Mouse (Mus musculus) embryonic fibroblast, embryonic 13.5 days (primary cell): Measurements from ENCODE around the gene Rptor. TPM values are rescaled to one million over a fixed set of nuclear protein-coding genes. Genes with fewer than 3 reads are reported as not detected.

Experiments used
- H3K27ac ChIP-seq: 2 replicates; pipeline ENCODE4 v1.5.1; 2012; ENCODE audit warnings: low read length, control low read depth, inconsistent platforms; ENCODE audit not compliant: insufficient read depth
- H3K4me1 ChIP-seq: 2 replicates; pipeline ENCODE4 v1.6.1; 2011; ENCODE audit warnings: low read length; ENCODE audit not compliant: control insufficient read depth, insufficient read depth
- H3K4me3 ChIP-seq: 2 replicates; pipeline ENCODE4 v1.5.1; 2011; ENCODE audit warnings: mild to moderate bottlenecking, control low read depth, low read length; ENCODE audit not compliant: insufficient read depth
- CTCF ChIP-seq: IDR thresholded peaks from 2 replicates; pipeline ENCODE4 v1.5.1; 2011; ENCODE audit warnings: mild to moderate bottlenecking, control low read depth, low read length, moderate library complexity, borderline replicate concordance; ENCODE audit not compliant: insufficient read depth
- POLR2A ChIP-seq: IDR thresholded peaks from 2 replicates; pipeline ENCODE4 v1.6.1; 2011; ENCODE audit warnings: low read depth, mild to moderate bottlenecking, control low read depth, low read length, moderate library complexity
- polyA plus RNA-seq: library from polyadenylated mRNA; stranded (reverse); fragments of >200 nt; gene quantifications from 2 replicates; pipeline ENCODE4 v1.2.4, GENCODE M21; 2011; ENCODE audit warnings: low read depth; ENCODE audit not compliant: missing spikeins, insufficient read length

The Rptor gene
- polyA plus RNA-seq, 1 experiment: 31.7 TPM

DNA sequence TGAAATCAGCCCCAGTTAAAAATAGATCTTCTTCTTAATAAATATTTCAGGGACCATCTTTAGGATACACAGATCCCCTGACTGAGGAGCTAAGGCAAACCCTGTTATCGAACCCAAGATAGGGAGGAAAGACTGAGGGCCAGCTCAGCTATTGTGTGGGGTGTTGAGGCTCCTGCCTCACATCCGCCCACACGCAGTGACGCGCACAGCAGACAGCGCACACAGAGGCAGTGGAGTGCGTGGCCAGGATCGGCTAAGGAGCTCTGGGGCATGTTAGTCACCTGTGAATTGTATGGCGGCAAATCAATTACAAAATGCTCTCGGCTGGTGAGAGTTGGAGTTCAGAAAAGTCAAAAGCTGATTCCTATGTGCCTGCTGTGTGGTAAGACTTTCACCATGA is 37.0 kb upstream of the Rptor start:
- H3K4me3 ChIP-seq: no peak overlapping the region
- no peaks in the 10 kb centered on the region for H3K4me1 ChIP-seq
- TF ChIP-seq CTCF (no peak), POLR2A (no peak)

GRCm38 (mm10) chr11:119566188-119566587 is 36.5 kb upstream of the Rptor start:
- no peaks in the 10 kb centered on the region for H3K4me1 ChIP-seq
- H3K4me3 ChIP-seq: no peak overlapping the region
- H3K27ac ChIP-seq: no peak overlapping the region
- no peak for TF ChIP-seq CTCF
- no peak for TF ChIP-seq POLR2A

More for the DNA sequence above, 37.0 kb upstream of the Rptor start:
- H3K27ac ChIP-seq: no peak overlapping the region

DNA sequence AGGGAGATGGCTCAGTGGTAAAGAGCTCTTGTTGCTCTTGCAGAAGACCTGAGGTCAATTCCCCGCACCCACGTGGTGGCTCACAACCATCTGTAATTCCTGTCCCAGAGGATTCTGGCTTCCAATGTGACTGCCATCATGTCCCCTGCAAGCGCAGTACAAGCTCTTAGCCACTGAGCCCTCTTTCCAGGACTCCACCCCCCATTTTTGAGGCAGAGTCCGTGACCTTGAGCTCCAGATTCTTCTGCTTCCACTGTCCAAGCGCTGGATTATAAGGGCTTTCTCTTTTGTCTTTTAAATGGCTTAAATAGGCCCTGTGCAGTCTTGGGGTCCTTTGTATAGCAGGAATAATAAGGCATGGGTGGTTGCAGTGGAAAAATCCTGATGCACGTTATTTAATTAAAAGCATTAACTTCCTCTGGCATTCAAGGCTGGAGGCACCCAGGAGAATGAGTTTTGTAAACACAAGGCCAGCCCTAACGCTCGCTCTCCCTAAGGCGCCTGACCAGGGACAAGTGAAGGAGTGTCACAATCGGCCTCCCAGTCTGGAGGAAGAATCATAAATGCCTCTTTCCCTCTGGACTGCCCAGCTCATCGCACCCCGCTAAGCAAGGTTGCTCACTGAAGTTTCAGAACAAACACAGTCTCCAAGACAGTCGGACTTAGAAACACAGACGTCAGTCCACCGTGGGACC is 30.2 kb upstream of the Rptor start:
- H3K4me1 ChIP-seq: 0 out of 2 replicates have a peak, but pooled peaks cover 2% of the 10 kb centered on the region
- H3K27ac ChIP-seq: no peak overlapping the region
- no peak overlapping the region for H3K4me3 ChIP-seq
- TF ChIP-seq CTCF: no peak
- TF ChIP-seq POLR2A: no peak

GRCm38 (mm10) chr11:119576855-119577254 is 25.9 kb upstream of the Rptor start:
- no peak overlapping the region for H3K27ac ChIP-seq
- no peak overlapping the region for H3K4me3 ChIP-seq
- TF ChIP-seq CTCF (no peak), POLR2A (no peak)
- H3K4me1 ChIP-seq: peaks cover 5% of the 10 kb centered on the region; the same call in 1 of the 2 replicates

DNA sequence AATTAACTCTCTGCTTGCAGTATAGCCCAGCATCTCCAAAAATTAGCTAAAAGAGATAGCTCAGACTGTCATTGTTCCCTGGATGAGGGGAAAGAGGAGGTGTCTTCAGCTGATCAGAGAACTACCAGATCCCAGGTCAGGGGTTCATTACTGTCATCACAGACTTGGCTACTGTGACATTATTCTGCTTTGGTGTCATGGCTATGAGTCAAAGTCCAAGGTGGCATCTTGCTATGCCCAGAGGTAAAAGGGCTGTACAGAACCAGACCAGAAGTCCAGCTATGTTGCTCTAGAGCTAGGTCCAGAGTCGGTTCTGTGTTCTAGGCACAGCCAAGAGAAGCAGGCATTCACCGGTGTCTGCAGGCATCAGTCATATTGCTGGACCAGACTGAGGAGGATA is 25.0 kb upstream of the Rptor start:
- Histone ChIP-seq H3K27ac (no peak overlapping the region), H3K4me3 (no peak overlapping the region), H3K4me1 (peaks cover 5% of the 10 kb centered on the region; the same call in 1 of the 2 replicates)
- TF ChIP-seq CTCF: no peak
- no peak for TF ChIP-seq POLR2A

DNA sequence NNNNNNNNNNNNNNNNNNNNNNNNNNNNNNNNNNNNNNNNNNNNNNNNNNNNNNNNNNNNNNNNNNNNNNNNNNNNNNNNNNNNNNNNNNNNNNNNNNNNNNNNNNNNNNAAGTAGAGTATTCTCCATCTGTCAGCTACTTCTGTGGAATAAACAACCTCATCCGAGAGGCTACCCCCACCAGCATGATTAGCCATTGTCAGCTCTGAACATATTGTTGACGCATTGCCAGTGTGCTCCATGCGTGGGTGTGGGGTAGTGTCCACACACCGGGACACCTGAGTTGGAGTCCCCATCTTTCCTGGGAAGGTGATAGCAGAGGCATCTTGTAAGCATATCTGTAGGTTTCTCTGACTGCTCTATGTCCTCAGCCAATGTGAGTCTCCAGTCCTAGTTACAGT is 16.2 kb upstream of the Rptor start:
- TF ChIP-seq CTCF: no peak
- no peak for TF ChIP-seq POLR2A
- Histone ChIP-seq H3K4me3 (no peak overlapping the region), H3K27ac (no peak overlapping the region), H3K4me1 (no peaks in the 10 kb centered on the region)

GRCm38 (mm10) chr11:119587112-119587511 is 15.6 kb upstream of the Rptor start:
- Histone ChIP-seq H3K4me1 (no peaks in the 10 kb centered on the region), H3K27ac (no peak overlapping the region), H3K4me3 (no peak overlapping the region)
- no peak for TF ChIP-seq CTCF
- TF ChIP-seq POLR2A: no peak

DNA sequence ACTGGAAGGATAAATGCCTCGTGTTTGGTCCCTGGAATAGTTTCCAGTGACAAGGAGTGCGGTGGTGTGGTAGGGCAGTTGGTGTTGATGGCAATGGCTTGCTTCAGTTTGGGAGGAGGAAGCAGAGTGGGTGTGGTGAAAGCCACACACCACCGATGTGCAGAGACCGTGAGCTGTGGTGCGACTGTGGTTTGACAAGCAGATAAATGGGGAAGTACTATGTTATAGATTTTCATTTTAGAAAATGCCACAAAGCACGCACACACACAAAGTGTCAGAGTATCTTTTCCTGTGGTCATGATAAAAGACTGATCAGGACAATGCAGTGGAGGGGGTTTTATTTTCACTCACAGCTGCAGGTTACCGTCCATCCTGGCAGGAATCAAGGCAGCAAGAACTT is 13.5 kb upstream of the Rptor start:
- Histone ChIP-seq H3K4me1 (no peaks in the 10 kb centered on the region), H3K4me3 (no peak overlapping the region), H3K27ac (no peak overlapping the region)
- TF ChIP-seq CTCF: no peak
- no peak for TF ChIP-seq POLR2A

GRCm38 (mm10) chr11:119593966-119594365 is 8.7 kb upstream of the Rptor start:
- H3K27ac ChIP-seq: no peak overlapping the region
- H3K4me3 ChIP-seq: no peak overlapping the region
- TF ChIP-seq POLR2A: no peak
- TF ChIP-seq CTCF: no peak
- 0 out of 2 replicates have a peak, but pooled peaks cover 3% of the 10 kb centered on the region for H3K4me1 ChIP-seq

DNA sequence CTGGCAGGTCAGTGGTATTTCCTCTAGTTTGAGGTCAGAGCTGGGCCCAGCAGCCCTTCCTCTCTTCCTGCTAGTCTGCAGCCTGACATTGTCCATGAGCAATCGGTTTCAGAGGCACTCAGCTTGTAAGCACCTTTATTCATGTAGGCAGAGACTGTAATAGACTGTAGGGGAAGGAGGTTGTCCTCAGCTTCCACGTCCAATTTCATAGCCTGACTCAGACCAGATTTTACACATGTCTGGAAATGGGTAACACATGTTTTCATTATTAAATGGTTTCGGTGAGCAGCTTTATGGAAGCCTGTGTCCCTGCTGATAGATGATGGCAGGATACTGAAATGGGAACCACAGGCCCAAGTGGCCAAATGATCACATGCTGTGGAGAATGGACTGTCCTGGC is 3.8 kb upstream of the Rptor start:
- Histone ChIP-seq H3K4me3 (no peak overlapping the region), H3K4me1 (0 out of 2 replicates have a peak, but pooled peaks cover 3% of the 10 kb centered on the region), H3K27ac (no peak overlapping the region)
- no peak for TF ChIP-seq CTCF
- TF ChIP-seq POLR2A: no peak

DNA sequence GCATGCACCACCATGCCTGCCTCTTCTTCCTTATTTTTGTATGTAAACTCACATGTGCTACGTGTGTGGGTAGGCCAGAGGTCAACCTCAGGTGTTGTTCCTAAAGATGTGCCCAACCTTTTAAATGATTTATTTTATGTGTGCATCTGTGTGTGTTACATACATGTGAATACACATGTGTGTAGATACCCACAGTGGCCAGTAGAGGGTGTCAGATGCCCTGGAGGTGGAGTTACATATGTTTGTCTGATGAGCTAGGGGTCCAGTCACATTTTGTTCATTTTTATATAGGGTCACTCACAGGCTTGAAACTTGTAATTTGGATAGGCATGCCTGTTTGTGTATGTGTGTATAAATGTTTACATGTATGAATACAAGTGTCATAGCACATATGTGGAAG is 2.4 kb upstream of the Rptor start:
- peaks cover 5% of the 10 kb centered on the region for H3K4me1 ChIP-seq
- TF ChIP-seq CTCF: no peak
- no peak for TF ChIP-seq POLR2A
- H3K4me3 ChIP-seq: no peak overlapping the region

More for the DNA sequence above, 2.4 kb upstream of the Rptor start:
- H3K27ac ChIP-seq: no peak overlapping the region
